ENCODE assay signal across 8 mouse cellular contexts in genomic region chr8:72919182-72919902, GRCm38 (mm10).
DNase-seq lines count a peak whose midpoint lies in the region; ATAC-seq and TF ChIP-seq lines count a peak whose summit lies in the region.

No protein-coding gene starts in this region.

- TF ChIP-seq POLR2A in limb, embryonic 14.5 days (IDR thresholded peaks at IDR 0.05; ENCODE audit: borderline replicate concordance, extremely low read depth, insufficient read depth, insufficient read length): no peak

- no peak overlapping the region for H3K27ac ChIP-seq in forebrain, embryonic 13.5 days
- no peak overlapping the region for H3K27ac ChIP-seq in forebrain, embryonic 10.5 days
- H3K27ac ChIP-seq in limb, embryonic 14.5 days (replicated peaks; ENCODE audit: low read depth, low read length): no peak overlapping the region
- H3K27ac ChIP-seq in limb, embryonic 10.5 days: no peak overlapping the region
- peak overlapping the region; percentile 72 to 83 for H3K27ac ChIP-seq in heart, embryonic 14.5 days (replicated peaks in 1 of 2; ENCODE audit: control insufficient read depth in 1 of 2, insufficient read depth in 1 of 2, low read depth in 2 of 2, low read length in 2 of 2)
- no peak overlapping the region for H3K27ac ChIP-seq in neural tube, embryonic 14.5 days (ENCODE audit: low read depth, low read length)

- no peak overlapping the region for H3K4me3 ChIP-seq in forebrain, embryonic 13.5 days
- no peak overlapping the region for H3K4me3 ChIP-seq in forebrain, embryonic 10.5 days
- H3K4me3 ChIP-seq in limb, embryonic 14.5 days (replicated peaks; ENCODE audit: low read length): no peak overlapping the region
- no peak overlapping the region for H3K4me3 ChIP-seq in limb, embryonic 10.5 days
- H3K4me3 ChIP-seq in heart, embryonic 14.5 days (ENCODE audit: control insufficient read depth in 1 of 2, insufficient read depth in 1 of 2, low read depth in 1 of 2, low read length in 2 of 2): no peak overlapping the region
- H3K4me3 ChIP-seq in neural tube, embryonic 14.5 days (ENCODE audit: low read depth, low read length): no peak overlapping the region

- H3K4me1 ChIP-seq in forebrain, embryonic 13.5 days: peaks cover 8% of the 10 kb centered on the region
- no peaks in the 10 kb centered on the region for H3K4me1 ChIP-seq in forebrain, embryonic 10.5 days
- no peaks in the 10 kb centered on the region for H3K4me1 ChIP-seq in limb, embryonic 14.5 days (ENCODE audit: control insufficient read depth, insufficient read depth, low read length)
- no peaks in the 10 kb centered on the region for H3K4me1 ChIP-seq in limb, embryonic 10.5 days
- H3K4me1 ChIP-seq in heart, embryonic 14.5 days (ENCODE audit: control insufficient read depth in 2 of 2, insufficient read depth in 2 of 2, low read length in 2 of 2): peaks cover 2 to 19% of the 10 kb centered on the region in 2 experiments
- no peaks in the 10 kb centered on the region; the same call in 1 of the 2 replicates for H3K4me1 ChIP-seq in neural tube, embryonic 14.5 days (ENCODE audit: control insufficient read depth, insufficient read depth, low read length)

- H3K9me3 ChIP-seq in forebrain, embryonic 13.5 days (replicated peaks): no peaks in the 10 kb centered on the region
- no peaks in the 10 kb centered on the region for H3K9me3 ChIP-seq in forebrain, embryonic 10.5 days
- no peaks in the 10 kb centered on the region for H3K9me3 ChIP-seq in limb, embryonic 14.5 days (ENCODE audit: control insufficient read depth, low read length)
- H3K9me3 ChIP-seq in limb, embryonic 10.5 days (replicated peaks): no peaks in the 10 kb centered on the region
- no peaks in the 10 kb centered on the region for H3K9me3 ChIP-seq in heart, embryonic 14.5 days (ENCODE audit: control insufficient read depth, low read length)
- no peaks in the 10 kb centered on the region for H3K9me3 ChIP-seq in neural tube, embryonic 14.5 days (ENCODE audit: control insufficient read depth, low read length)

- no peak for DNase-seq in forebrain, embryonic 10.5 days (ENCODE audit: extremely low spot score, low spot score)
- peak; percentile 14 for DNase-seq in limb, embryonic 14.5 days (ENCODE audit: low spot score)
- no peak for DNase-seq in limb, embryonic 10.5 days (ENCODE audit: low spot score)
- DNase-seq in urinary bladder, postnatal 14 days (ENCODE audit: low spot score): no peak
- no peak for DNase-seq in thymus, postnatal 25 days

- WGBS in forebrain, embryonic 13.5 days: 61% methylated on average over 2 of the region's 2 CpGs
- WGBS in forebrain, embryonic 10.5 days: 92% methylated on average over 2 of the region's 2 CpGs
- 77% methylated on average over 2 of the region's 2 CpGs for WGBS in limb, embryonic 14.5 days
- WGBS in limb, embryonic 10.5 days: 87% methylated on average over 2 of the region's 2 CpGs
- WGBS in heart, embryonic 14.5 days: 48% methylated on average over 2 of the region's 2 CpGs
- 30% methylated on average over 2 of the region's 2 CpGs for WGBS in neural tube, embryonic 14.5 days

- ATAC-seq in forebrain, embryonic 13.5 days: peak; percentile 79
- ATAC-seq in limb, embryonic 14.5 days (ENCODE audit: low FRiP score, low read depth): no peak
- ATAC-seq in heart, embryonic 14.5 days (ENCODE audit: insufficient number of reproducible peaks, insufficient read depth, low FRiP score, low read depth): peak; percentile 77
- peak; percentile 76 for ATAC-seq in neural tube, embryonic 14.5 days (ENCODE audit: low read depth)

- H3K36me3 ChIP-seq in forebrain, embryonic 13.5 days (ENCODE audit: poor library complexity, severe bottlenecking): no peaks in the 10 kb centered on the region
- no peaks in the 10 kb centered on the region for H3K36me3 ChIP-seq in forebrain, embryonic 10.5 days (replicated peaks)
- H3K36me3 ChIP-seq in limb, embryonic 14.5 days (ENCODE audit: control insufficient read depth, insufficient read depth, low read length): no peaks in the 10 kb centered on the region
- no peaks in the 10 kb centered on the region for H3K36me3 ChIP-seq in limb, embryonic 10.5 days
- H3K36me3 ChIP-seq in heart, embryonic 14.5 days (ENCODE audit: control insufficient read depth, insufficient read depth, low read length): no peaks in the 10 kb centered on the region
- H3K36me3 ChIP-seq in neural tube, embryonic 14.5 days (ENCODE audit: control insufficient read depth, insufficient read depth, low read length): no peaks in the 10 kb centered on the region

- H3K4me2 ChIP-seq in forebrain, embryonic 13.5 days: no peak overlapping the region
- no peak overlapping the region for H3K4me2 ChIP-seq in limb, embryonic 14.5 days (replicated peaks; ENCODE audit: low read depth, low read length, severe bottlenecking)
- H3K4me2 ChIP-seq in heart, embryonic 14.5 days (ENCODE audit: low read length): peak overlapping the region; percentile 35
- H3K4me2 ChIP-seq in neural tube, embryonic 14.5 days (ENCODE audit: low read depth, low read length): no peak overlapping the region

- no peak overlapping the region for H3K9ac ChIP-seq in forebrain, embryonic 13.5 days
- no peak overlapping the region for H3K9ac ChIP-seq in limb, embryonic 14.5 days (ENCODE audit: low read depth, low read length, severe bottlenecking)
- no peak overlapping the region for H3K9ac ChIP-seq in heart, embryonic 14.5 days (ENCODE audit: low read length)
- H3K9ac ChIP-seq in neural tube, embryonic 14.5 days (replicated peaks; ENCODE audit: low read depth, low read length): no peak overlapping the region

- H3K27me3 ChIP-seq in forebrain, embryonic 13.5 days: no peaks in the 10 kb centered on the region
- H3K27me3 ChIP-seq in forebrain, embryonic 10.5 days (ENCODE audit: poor library complexity, severe bottlenecking): no peaks in the 10 kb centered on the region
- H3K27me3 ChIP-seq in limb, embryonic 14.5 days (ENCODE audit: control insufficient read depth, insufficient read depth, low read length): no peaks in the 10 kb centered on the region
- no peaks in the 10 kb centered on the region for H3K27me3 ChIP-seq in limb, embryonic 10.5 days (ENCODE audit: low read depth, poor library complexity, severe bottlenecking)
- H3K27me3 ChIP-seq in heart, embryonic 14.5 days (ENCODE audit: control insufficient read depth, insufficient read depth, low read length): no peaks in the 10 kb centered on the region
- H3K27me3 ChIP-seq in neural tube, embryonic 14.5 days (ENCODE audit: control insufficient read depth, insufficient read depth, low read length): no peaks in the 10 kb centered on the region

Comparison
In these comparisons a context has a peak if more than half of its experiments do, and no peak if none do; other contexts are left out.
1. H3K27ac ChIP-seq: peak in heart, embryonic 14.5 days (2 of 2); none in forebrain, embryonic 13.5 days (single experiment), forebrain, embryonic 10.5 days (single experiment), limb, embryonic 14.5 days (single experiment), limb, embryonic 10.5 days (single experiment) and neural tube, embryonic 14.5 days (single experiment).